Mouse (Mus musculus) forebrain, embryonic 16.5 days (tissue): ENCODE results near the gene Zfp646. TPM values are rescaled to one million over a fixed set of nuclear protein-coding genes. Genes with fewer than 3 reads are reported as not detected.
"Not testable (repeated sequence)": the region's sequence is repeated elsewhere in the genome, so short reads cannot be mapped to it uniquely, and the experiment has no call there.

Experiments
- ATAC-seq: fragments of 200-750 bp; cut with Nextera tagmentation; 2 replicates; pipeline ENCODE4 v1.8.0; 2017; ENCODE audit warnings: mild to moderate bottlenecking, moderate library complexity
- H3K27ac ChIP-seq: fragments of 300-500 bp; sonication (generic); 2 replicates; pipeline ENCODE4 v1.5.1; 2014; ENCODE audit warnings: low read length, control low read depth
- H3K27me3 ChIP-seq: fragments of 300-500 bp; sonication (generic); replicated peaks from 2 replicates; pipeline ENCODE4 v1.6.1; 2014; ENCODE audit warnings: low read length; ENCODE audit not compliant: control insufficient read depth, insufficient read depth
- H3K36me3 ChIP-seq: fragments of 300-500 bp; sonication (generic); 2 replicates; pipeline ENCODE4 v1.6.1; 2014; ENCODE audit not compliant: control insufficient read depth, insufficient read depth
- H3K4me1 ChIP-seq: fragments of 300-500 bp; sonication (generic); replicated peaks from 2 replicates; pipeline ENCODE4 v1.6.1; 2014; ENCODE audit warnings: low read length; ENCODE audit not compliant: control insufficient read depth, insufficient read depth
- H3K4me2 ChIP-seq: fragments of 300-500 bp; sonication (generic); 2 replicates; pipeline ENCODE4 v1.6.1; 2014; ENCODE audit warnings: mild to moderate bottlenecking, low read length, control low read depth
- H3K4me3 ChIP-seq: fragments of 300-500 bp; sonication (generic); replicated peaks from 2 replicates; pipeline ENCODE4 v1.5.1; 2014; ENCODE audit warnings: mild to moderate bottlenecking, low read length, control low read depth
- H3K9ac ChIP-seq: fragments of 300-500 bp; sonication (generic); replicated peaks from 2 replicates; pipeline ENCODE4 v1.6.1; 2014; ENCODE audit warnings: low read depth, low read length, control low read depth
- H3K9me3 ChIP-seq: fragments of 300-500 bp; sonication (generic); 2 replicates; pipeline ENCODE4 v1.6.1; 2016; ENCODE audit warnings: low read length; ENCODE audit not compliant: control insufficient read depth
- WGBS: fragments of 180-500 bp; shearing (Covaris S2); extraction: QIAGEN DNeasy Blood & Tissue Kit; methylation state at CpG from one replicate; pipeline ENCODE4 v1.1.7; 2014; 5-methylcytosine and 5-hydroxymethylcytosine counted together
- polyA plus RNA-seq: library from polyadenylated mRNA; unstranded; fragments of >200 nt; fragmentation: Nextera tagmentation; extraction: Ambion mirVana; gene quantifications from 2 replicates; pipeline ENCODE4 v1.2.1, GENCODE M21; 2015

Zfp646 gene
- 14.4 and 15.4 TPM in 2 replicates for polyA plus RNA-seq

DNA sequence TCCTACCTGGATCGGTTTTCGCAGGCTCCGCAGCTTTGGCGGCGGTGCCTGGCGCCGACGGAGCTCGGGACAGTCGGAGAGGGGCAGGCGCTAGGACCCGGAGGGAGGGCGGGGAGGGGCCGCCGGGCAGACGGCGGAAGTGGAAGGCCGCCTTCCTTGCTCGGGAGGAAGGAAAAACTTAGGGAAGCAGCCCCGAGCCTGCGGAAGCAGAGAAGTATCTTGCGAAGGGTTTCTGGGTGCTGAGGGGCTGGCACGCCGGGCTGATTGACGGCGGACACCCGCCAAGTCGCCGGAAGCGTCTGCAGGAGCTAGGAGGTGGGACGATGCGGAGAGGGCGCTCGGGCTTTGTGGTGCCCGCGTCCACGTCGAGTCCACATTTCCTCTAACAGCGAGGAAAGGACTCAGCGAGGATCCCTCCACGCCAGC, at the start of gene Zfp646:
Gene Zfp646, plus strand, starts transcription at position 181 of the 426 bp plus-strand sequence.
- no peaks in the 10 kb centered on the region for H3K9me3 ChIP-seq
- H3K4me1 ChIP-seq, result peaks cover 27% of the 10 kb centered on the region
- ATAC-seq, result peak; percentile 89
- WGBS, result under 1% methylated on average over 41 of the region's 41 CpGs
- peak within 1 kb of the TSS; percentile 100 for H3K9ac ChIP-seq
- peak within 1 kb of the TSS; percentile 70 for H3K4me2 ChIP-seq
- H3K27ac ChIP-seq, result peak within 1 kb of the TSS; percentile 100
- H3K4me3 ChIP-seq, result peak within 1 kb of the TSS; percentile 93
- peaks cover 23% of the 10 kb centered on the region for H3K36me3 ChIP-seq
- no peaks in the 10 kb centered on the region for H3K27me3 ChIP-seq

GRCm38 (mm10) chr7:127835550-127835949, 40.5 kb upstream of the Zfp646 start:
- 79% methylated on average over 2 of the region's 2 CpGs for WGBS
- H3K4me2 ChIP-seq, result no peak overlapping the region
- H3K9ac ChIP-seq, result no peak overlapping the region
- no peaks in the 10 kb centered on the region for H3K9me3 ChIP-seq
- no peak for ATAC-seq
- H3K4me1 ChIP-seq, result no peaks in the 10 kb centered on the region; the same call in 1 of the 2 replicates
- no peak overlapping the region for H3K27ac ChIP-seq
- H3K36me3 ChIP-seq, result no peaks in the 10 kb centered on the region
- H3K4me3 ChIP-seq, result no peak overlapping the region
- no peaks in the 10 kb centered on the region for H3K27me3 ChIP-seq

GRCm38 (mm10) chr7:127837473-127837872, 38.5 kb upstream of the Zfp646 start:
- Histone ChIP-seq H3K27ac (no peak overlapping the region), H3K9me3 (no peaks in the 10 kb centered on the region), H3K4me1 (peaks cover 4% of the 10 kb centered on the region), H3K27me3 (no peaks in the 10 kb centered on the region), H3K36me3 (no peaks in the 10 kb centered on the region), H3K4me3 (no peak overlapping the region), H3K9ac (no peak overlapping the region), H3K4me2 (no peak overlapping the region)
- ATAC-seq, result no peak
- WGBS, result 90% methylated on average over 5 of the region's 5 CpGs

DNA sequence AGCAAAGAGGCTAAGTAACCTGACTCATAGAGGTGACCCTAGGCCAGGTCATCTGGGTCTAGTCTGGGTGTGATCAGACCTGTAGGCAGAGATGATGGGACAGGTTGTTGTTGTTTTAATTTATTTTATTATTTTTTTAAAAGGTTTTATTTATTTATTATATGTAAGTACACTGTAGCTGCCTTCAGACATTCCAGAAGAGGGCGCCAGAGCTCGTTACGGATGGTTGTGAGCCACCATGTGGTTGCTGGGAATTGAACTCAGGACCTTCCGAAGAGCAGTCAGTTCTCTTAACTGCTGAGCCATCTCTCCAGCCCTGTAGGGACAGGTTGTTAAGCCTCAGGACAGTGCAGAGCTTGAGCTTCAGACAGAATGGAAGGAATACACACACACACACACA, 38.1 kb upstream of the Zfp646 start:
- ATAC-seq, H3K27me3 ChIP-seq: not testable (repeated sequence)
- WGBS, result 73% methylated on average over 4 of the region's 4 CpGs

GRCm38 (mm10) chr7:127840031-127840430, 36.0 kb upstream of the Zfp646 start:
- not testable (repeated sequence) for H3K9ac ChIP-seq, H3K4me2 ChIP-seq, H3K4me1 ChIP-seq, H3K4me3 ChIP-seq, H3K9me3 ChIP-seq, H3K36me3 ChIP-seq, ATAC-seq, H3K27me3 ChIP-seq, H3K27ac ChIP-seq
- WGBS, result 84% methylated on average over 2 of the region's 2 CpGs

More for the DNA sequence above, 38.1 kb upstream of the Zfp646 start:
- not testable (repeated sequence) for H3K4me3 ChIP-seq, H3K27ac ChIP-seq, H3K4me2 ChIP-seq, H3K9ac ChIP-seq, H3K9me3 ChIP-seq, H3K4me1 ChIP-seq, H3K36me3 ChIP-seq

- WGBS, result 1% methylated on average over 15 of the region's 15 CpGs
These were observed 35.1 kb upstream of the Zfp646 start for GRCm38 (mm10) chr7:127840886-127841285.

DNA sequence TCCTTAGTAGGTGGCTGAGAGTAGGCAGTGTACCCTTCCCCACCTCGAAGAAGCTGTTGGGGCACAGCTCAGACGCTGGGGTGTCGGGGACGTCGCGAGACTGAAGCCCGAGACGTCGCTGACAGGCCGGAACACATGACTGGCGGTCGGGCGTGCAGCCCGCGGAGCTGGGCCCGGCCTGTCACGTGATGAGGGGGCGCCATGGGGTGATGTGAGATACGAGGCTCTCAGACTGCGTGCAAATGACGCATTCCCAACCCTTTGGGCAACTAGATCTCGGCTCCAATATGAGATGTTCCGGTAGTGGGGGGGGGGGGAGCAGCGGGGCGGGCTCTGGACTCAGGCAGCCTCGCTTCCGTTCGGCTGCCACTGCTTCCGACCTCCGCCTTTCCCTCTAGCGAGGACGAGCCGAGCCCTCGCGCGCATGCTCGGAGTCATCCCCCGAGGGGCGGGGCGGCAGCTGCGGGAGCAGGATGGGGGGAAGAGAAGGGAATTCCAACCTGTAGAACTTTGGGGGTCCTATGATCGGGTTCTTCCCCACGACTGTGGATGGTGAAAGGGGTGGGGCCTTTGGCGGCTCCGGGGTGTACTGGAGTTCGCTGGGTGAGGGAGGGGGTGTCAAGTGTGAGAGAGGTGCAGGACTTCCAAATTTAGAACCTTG, 34.6 kb upstream of the Zfp646 start:
- no peaks in the 10 kb centered on the region for H3K36me3 ChIP-seq
- peak; percentile 94 for ATAC-seq
- peaks cover 7% of the 10 kb centered on the region for H3K4me1 ChIP-seq
- WGBS, result under 1% methylated on average over 44 of the region's 46 CpGs
- peak overlapping the region; percentile 93 for H3K4me2 ChIP-seq
- H3K9me3 ChIP-seq, result no peaks in the 10 kb centered on the region
- H3K9ac ChIP-seq, result peak overlapping the region; percentile 67
- H3K27ac ChIP-seq, result peak overlapping the region; percentile 80
- peak overlapping the region; percentile 71 for H3K4me3 ChIP-seq
- no peaks in the 10 kb centered on the region for H3K27me3 ChIP-seq

More at GRCm38 (mm10) chr7:127840886-127841285, 35.1 kb upstream of the Zfp646 start:
- Histone ChIP-seq H3K27me3 (no peaks in the 10 kb centered on the region), H3K4me3 (peak overlapping the region; percentile 71), H3K36me3 (no peaks in the 10 kb centered on the region), H3K9me3 (no peaks in the 10 kb centered on the region), H3K4me2 (peak overlapping the region; percentile 93), H3K27ac (peak overlapping the region; percentile 80), H3K9ac (peak overlapping the region; percentile 67), H3K4me1 (peaks cover 7% of the 10 kb centered on the region)
- ATAC-seq, result peak; percentile 20

- Histone ChIP-seq H3K9ac (peak overlapping the region; percentile 45), H3K4me2 (peak overlapping the region; percentile 93), H3K9me3 (no peaks in the 10 kb centered on the region), H3K27me3 (no peaks in the 10 kb centered on the region), H3K36me3 (no peaks in the 10 kb centered on the region), H3K4me3 (peak overlapping the region; percentile 71), H3K4me1 (peaks cover 7% of the 10 kb centered on the region), H3K27ac (peak overlapping the region; percentile 80)
- peak; percentile 49 for ATAC-seq
- under 1% methylated on average over 40 of the region's 40 CpGs for WGBS
These were observed 33.9 kb upstream of the Zfp646 start for GRCm38 (mm10) chr7:127842001-127842718.

DNA sequence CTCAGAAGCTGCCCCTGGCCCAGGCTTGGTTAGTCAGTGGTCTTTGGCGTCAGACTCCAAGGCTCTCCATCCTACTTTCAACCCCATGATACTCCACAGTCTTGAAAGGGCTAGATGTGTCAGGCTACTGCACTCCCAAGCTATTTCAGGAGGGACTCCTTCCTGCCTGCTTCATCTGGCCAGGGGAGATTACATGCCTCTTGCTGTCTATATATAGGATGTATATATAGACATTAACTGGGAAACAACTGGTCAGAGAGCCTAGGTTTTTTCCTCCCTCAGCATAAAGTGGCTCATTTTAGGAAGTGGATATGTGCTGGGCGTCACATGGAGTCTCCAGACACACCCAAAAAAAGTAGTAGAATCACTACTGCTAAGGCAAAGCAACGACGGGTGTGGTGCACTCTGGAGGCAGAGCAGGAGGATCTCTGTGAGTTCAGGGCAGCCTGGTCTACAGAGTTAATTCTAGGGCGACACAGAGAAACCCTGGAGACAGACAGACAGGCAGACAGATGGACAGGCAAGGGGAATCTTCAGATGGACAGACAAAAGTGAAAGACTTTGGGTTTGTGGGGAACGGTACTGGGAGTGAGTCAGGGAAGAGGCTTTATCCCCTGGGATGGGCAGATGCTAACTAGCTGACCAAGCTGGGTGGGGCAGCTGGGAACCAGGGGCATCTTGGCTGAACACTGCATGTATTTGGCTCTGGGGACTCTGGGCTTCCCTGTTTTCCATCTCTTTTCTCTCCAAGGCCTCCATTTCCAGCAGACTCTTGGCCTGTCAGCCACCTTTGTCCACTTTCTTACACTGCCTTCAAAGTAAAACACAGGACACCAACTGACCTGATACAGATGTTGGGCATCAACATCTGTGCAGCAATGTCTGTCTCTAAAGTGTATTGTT, 25.8 kb upstream of the Zfp646 start:
- Histone ChIP-seq H3K9me3 (no peaks in the 10 kb centered on the region), H3K4me1 (no peaks in the 10 kb centered on the region), H3K4me2 (no peak overlapping the region), H3K27me3 (no peaks in the 10 kb centered on the region), H3K9ac (no peak overlapping the region), H3K27ac (no peak overlapping the region), H3K4me3 (no peak overlapping the region), H3K36me3 (no peaks in the 10 kb centered on the region)
- ATAC-seq, result no peak
- WGBS, result 83% methylated on average over 6 of the region's 6 CpGs
